Mouse (Mus musculus) brain, embryonic 18.5 days (tissue): ENCODE data around the gene Glyat.

Experiments used
- DNase-seq: peaks from one replicate; pipeline ENCODE4 v3.0.0-alpha.2; 2012; ENCODE audit warnings: low read depth, low spot score

The Glyat gene

DNA sequence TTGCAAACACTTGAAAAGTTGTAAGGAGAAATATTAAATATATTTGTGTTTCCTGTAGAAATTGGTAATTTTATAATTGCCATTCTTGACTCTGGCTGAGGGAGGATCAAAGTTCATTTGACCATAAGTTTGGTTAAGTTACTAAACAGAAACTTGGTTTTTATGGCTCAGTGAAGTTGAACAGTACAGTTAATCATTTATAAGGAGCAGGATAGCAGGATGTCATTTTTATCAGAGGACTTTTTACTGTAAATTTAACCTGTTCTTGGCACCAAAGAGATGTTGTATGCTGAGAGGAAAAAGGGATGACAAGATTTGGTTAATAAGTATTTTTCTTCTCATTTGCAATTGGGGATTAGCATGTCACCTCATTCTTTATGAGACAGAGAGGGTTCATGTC lies 51.5 kb downstream of the Glyat start:
- no peak for DNase-seq

DNA sequence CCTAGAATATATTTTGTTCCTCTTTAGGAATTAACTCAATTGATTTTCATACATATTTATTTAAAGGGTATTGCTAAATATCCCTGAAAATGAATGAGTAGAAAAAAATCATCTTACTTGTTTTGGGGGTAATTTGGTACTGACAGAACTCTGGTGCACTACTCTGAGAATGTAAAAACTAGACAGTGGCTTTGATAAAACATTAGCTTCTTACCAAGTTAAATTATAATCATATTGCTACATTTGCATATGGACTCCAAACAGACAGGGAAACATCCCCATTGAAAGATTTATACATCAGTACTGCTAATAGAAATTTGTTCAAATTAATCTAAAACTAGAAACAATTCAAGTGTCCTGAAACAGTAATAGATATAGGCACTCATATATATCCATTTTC lies 52.1 kb downstream of the Glyat start:
- DNase-seq = no peak

DNA sequence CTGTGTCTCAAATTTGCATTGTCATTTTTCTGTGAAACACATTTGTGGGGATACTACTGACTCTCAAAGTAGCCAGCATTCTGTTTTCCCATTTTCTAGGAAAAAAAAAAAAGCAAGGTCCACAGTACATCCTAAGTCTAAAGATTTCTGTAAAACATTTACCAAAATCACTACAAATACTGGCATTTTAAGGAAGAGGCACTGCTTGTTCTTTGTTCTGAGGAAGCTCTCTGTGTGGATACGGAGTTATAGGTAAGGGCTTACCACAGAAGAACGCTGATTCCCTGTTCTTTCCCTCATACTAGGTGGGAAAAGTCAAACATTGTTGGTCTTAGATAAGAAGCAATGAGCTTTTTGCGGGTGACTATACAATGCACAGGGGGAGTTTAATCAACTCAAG lies 62.5 kb downstream of the Glyat start, which contains the start of gene Keg1:
Gene Keg1, plus strand, starts transcription at position 197 of the 400 bp plus-strand sequence.
- no peak for DNase-seq

DNA sequence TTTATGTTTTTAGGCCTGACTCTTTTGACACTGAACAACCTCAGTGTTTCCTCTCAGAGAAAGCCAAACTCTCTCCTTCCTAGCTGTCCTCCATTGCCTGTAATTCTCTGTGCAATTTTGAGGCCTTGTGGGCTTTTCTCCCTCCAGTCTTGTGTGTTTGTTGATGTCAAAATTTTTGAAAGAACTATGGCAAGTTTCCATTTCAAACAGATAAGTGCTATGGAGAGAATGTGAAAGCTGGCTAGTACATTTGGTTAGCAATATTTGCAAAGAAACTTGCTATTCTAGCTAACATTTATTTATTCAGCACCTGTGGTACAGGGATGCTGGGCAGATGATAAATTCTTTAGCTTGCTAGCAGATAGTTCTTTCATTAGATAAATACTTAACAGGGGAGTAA lies 63.1 kb downstream of the Glyat start:
- DNase-seq = no peak
